Mouse (Mus musculus) cerebellum, postnatal 4 days (tissue): ENCODE measurements at regions not wholly inside any gene's neighbourhood (a gene's known extent, or its start where the extent isn't known, plus 50 kb on each side); places are given as distances from the start of the nearest gene placed in this dataset.
A peak's percentile ranks its signal among the peaks of the same experiment; 100 is the strongest.
"Not testable (repeated sequence)": the region's sequence is repeated elsewhere in the genome, so short reads cannot be mapped to it uniquely, and the experiment has no call there.

Experiments used
- DNase-seq, 2 experiments: peaks; one replicate each; pipeline ENCODE4 v3.0.0; 2022; ENCODE audit warnings: low spot score in 2 of 2, mixed read lengths in 1 of 2

GRCm38 (mm10) chr11:52460190-52460780 is 64.1 kb downstream of the 9530068E07Rik start:
- DNase-seq, result peak in 1 of 2 experiments; percentile 17

GRCm38 (mm10) chr11:52471128-52471527 is 74.9 kb downstream of the 9530068E07Rik start:
- not testable (repeated sequence) for DNase-seq

GRCm38 (mm10) chr11:52480111-52480510 is 83.9 kb downstream of the 9530068E07Rik start:
- not testable (repeated sequence) for DNase-seq

GRCm38 (mm10) chr11:52480694-52481093 is 84.5 kb downstream of the 9530068E07Rik start:
- not testable (repeated sequence) for DNase-seq

GRCm38 (mm10) chr11:52483534-52483933 is 87.3 kb downstream of the 9530068E07Rik start:
- not testable (repeated sequence) for DNase-seq

GRCm38 (mm10) chr11:52488538-52488937 is 92.3 kb downstream of the 9530068E07Rik start:
- not testable (repeated sequence) for DNase-seq

- DNase-seq, result no peak
These were observed 97.1 kb downstream of the 9530068E07Rik start for GRCm38 (mm10) chr11:52493336-52493735.

- DNase-seq, result no peak
These were observed 100.7 kb downstream of the 9530068E07Rik start for GRCm38 (mm10) chr11:52496908-52497307.

- no peak for DNase-seq
These were observed 106.6 kb downstream of the 9530068E07Rik start for GRCm38 (mm10) chr11:52502759-52503365.

GRCm38 (mm10) chr11:52511831-52512297 is 115.6 kb downstream of the 9530068E07Rik start:
- DNase-seq, result no peak

- DNase-seq, result peak in 1 of 2 experiments; percentile 47
These were observed 121.1 kb downstream of the 9530068E07Rik start for GRCm38 (mm10) chr11:52517330-52517729.

GRCm38 (mm10) chr11:52519877-52520276 is 123.6 kb downstream of the 9530068E07Rik start:
- DNase-seq, result no peak

- peak; percentile 50 to 68 for DNase-seq
These were observed 125.7 kb downstream of the 9530068E07Rik start for GRCm38 (mm10) chr11:52521879-52522278.

- DNase-seq, result no peak
These were observed 126.2 kb downstream of the 9530068E07Rik start for GRCm38 (mm10) chr11:52522384-52522783.

- no peak for DNase-seq
These were observed 127.0 kb downstream of the 9530068E07Rik start for GRCm38 (mm10) chr11:52523191-52523590.

GRCm38 (mm10) chr11:52523671-52524070 is 127.4 kb downstream of the 9530068E07Rik start:
- DNase-seq, result no peak

GRCm38 (mm10) chr11:52525446-52525845 is 129.2 kb downstream of the 9530068E07Rik start:
- DNase-seq, result no peak

GRCm38 (mm10) chr11:52526306-52526705 is 130.1 kb downstream of the 9530068E07Rik start:
- no peak for DNase-seq

- no peak for DNase-seq
These were observed 137.2 kb downstream of the 9530068E07Rik start for GRCm38 (mm10) chr11:52533379-52533778.

- no peak for DNase-seq
These were observed 138.4 kb downstream of the 9530068E07Rik start for GRCm38 (mm10) chr11:52534586-52534985.

GRCm38 (mm10) chr11:52536211-52536610 is 140.0 kb downstream of the 9530068E07Rik start:
- DNase-seq, result no peak

- no peak for DNase-seq
These were observed 140.6 kb downstream of the 9530068E07Rik start for GRCm38 (mm10) chr11:52536841-52537240.

- no peak for DNase-seq
These were observed 141.7 kb downstream of the 9530068E07Rik start for GRCm38 (mm10) chr11:52537819-52538435.
